18 mouse cellular contexts compared by ENCODE assay signal in the genomic region with DNA sequence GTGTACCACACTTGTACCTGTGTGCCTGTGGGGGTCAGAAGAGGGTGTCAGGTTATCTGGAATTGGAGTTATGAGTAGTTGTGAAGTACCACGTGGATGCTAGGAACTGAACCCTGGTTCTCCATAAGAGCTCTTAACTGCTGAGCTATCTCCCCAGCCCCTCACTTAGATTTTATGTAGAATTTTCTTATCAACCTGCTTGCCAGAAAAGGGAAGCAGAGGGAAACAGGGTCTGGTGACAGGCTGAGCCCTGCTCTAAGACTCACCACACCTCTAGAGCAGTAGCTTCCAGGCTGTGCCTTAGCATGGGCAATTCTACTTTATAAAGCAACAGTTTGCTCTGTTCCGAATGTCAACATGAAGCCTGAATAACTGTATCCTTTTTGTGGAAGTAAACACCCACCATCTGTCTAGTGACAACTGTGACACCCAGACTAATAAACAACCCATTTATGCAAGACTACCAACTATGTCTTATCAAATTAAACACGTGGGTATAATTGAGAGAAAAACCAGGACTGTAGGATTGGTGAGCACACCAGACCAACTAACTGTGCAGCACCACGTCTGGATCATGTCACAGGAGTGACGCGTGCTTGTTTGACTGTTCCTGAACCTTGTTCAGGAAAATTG.
DNase-seq lines count a peak whose midpoint lies in the region; ATAC-seq lines count a peak whose summit lies in the region.
"Had no signal": no experiment of that assay in that cellular context is flagged by ENCODE, and none has a peak within 500 bp of the region (broad histone marks: within the 10 kb centered on the region; RNA-seq: fewer than 3 reads in every experiment).

No protein-coding gene starts in this region.

- no peak overlapping the region for H3K27ac ChIP-seq in forebrain, embryonic 14.5 days (ENCODE audit: low read depth, low read length)
- no peak overlapping the region for H3K27ac ChIP-seq in forebrain, embryonic 10.5 days
- H3K27ac ChIP-seq in hindbrain, embryonic 14.5 days = no peak overlapping the region
- H3K27ac ChIP-seq: embryonic facial prominence, embryonic 15.5 days; limb, embryonic 13.5 days had no signal

- no peaks in the 10 kb centered on the region for H3K27me3 ChIP-seq in forebrain, embryonic 14.5 days (replicated peaks; ENCODE audit: control insufficient read depth, insufficient read depth, low read length)
- H3K27me3 ChIP-seq in forebrain, embryonic 10.5 days (ENCODE audit: poor library complexity, severe bottlenecking) = no peaks in the 10 kb centered on the region
- H3K27me3 ChIP-seq in hindbrain, embryonic 14.5 days (ENCODE audit: control insufficient read depth, insufficient read depth, low read length) = no peaks in the 10 kb centered on the region
- H3K27me3 ChIP-seq: embryonic facial prominence, embryonic 15.5 days; limb, embryonic 13.5 days had no signal

- no peak overlapping the region for H3K9ac ChIP-seq in forebrain, embryonic 14.5 days (ENCODE audit: low read length)
- H3K9ac ChIP-seq in hindbrain, embryonic 14.5 days = no peak overlapping the region
- H3K9ac ChIP-seq: embryonic facial prominence, embryonic 15.5 days; limb, embryonic 13.5 days had no signal

- H3K4me2 ChIP-seq in forebrain, embryonic 14.5 days (ENCODE audit: low read length) = no peak overlapping the region
- H3K4me2 ChIP-seq in hindbrain, embryonic 14.5 days (replicated peaks) = no peak overlapping the region
- H3K4me2 ChIP-seq: embryonic facial prominence, embryonic 15.5 days; limb, embryonic 13.5 days had no signal

- H3K9me3 ChIP-seq in forebrain, embryonic 14.5 days (replicated peaks; ENCODE audit: control insufficient read depth, low read length) = no peaks in the 10 kb centered on the region
- H3K9me3 ChIP-seq in forebrain, embryonic 10.5 days = no peaks in the 10 kb centered on the region
- no peaks in the 10 kb centered on the region for H3K9me3 ChIP-seq in hindbrain, embryonic 14.5 days (ENCODE audit: control insufficient read depth, low read length)
- H3K9me3 ChIP-seq: embryonic facial prominence, embryonic 15.5 days; limb, embryonic 13.5 days had no signal

- no peaks in the 10 kb centered on the region for H3K36me3 ChIP-seq in forebrain, embryonic 14.5 days (ENCODE audit: control insufficient read depth, insufficient read depth, low read length)
- no peaks in the 10 kb centered on the region for H3K36me3 ChIP-seq in forebrain, embryonic 10.5 days (replicated peaks)
- no peaks in the 10 kb centered on the region for H3K36me3 ChIP-seq in hindbrain, embryonic 14.5 days (replicated peaks; ENCODE audit: control insufficient read depth, insufficient read depth)
- H3K36me3 ChIP-seq: embryonic facial prominence, embryonic 15.5 days; limb, embryonic 13.5 days had no signal

- DNase-seq in forebrain, embryonic 14.5 days (ENCODE audit: low spot score) = peak; percentile 30
- DNase-seq in forebrain, embryonic 10.5 days (ENCODE audit: extremely low spot score, low spot score) = no peak
- DNase-seq in MN1 (ENCODE audit: low spot score) (peak; percentile 81), liver (peak; percentile 21)
- no peak for DNase-seq in thymus, postnatal 14 days
- no peak for DNase-seq in hindbrain, embryonic 14.5 days (ENCODE audit: low spot score)
- DNase-seq: adrenal gland, postnatal 10 days; cerebellum, adult 2 months; gastrocnemius, postnatal 14 days; heart, postnatal 36 days; kidney, adult 2 months; kidney, postnatal 36 days; right cerebral cortex, adult 18-20 months had no signal

- peak; percentile 37; the same call in 1 of the 2 replicates for ATAC-seq in forebrain, embryonic 14.5 days
- peak; percentile 15; the same call in 1 of the 2 replicates for ATAC-seq in megakaryocyte progenitor cell, adult 5-6 weeks (replicated peaks; ENCODE audit: poor library complexity)
- ATAC-seq in cerebellum, adult (ENCODE audit: insufficient number of reproducible peaks, low FRiP score, low TSS enrichment) = no peak
- no peak for ATAC-seq in hindbrain, embryonic 14.5 days (ENCODE audit: low FRiP score)
- ATAC-seq: midbrain, embryonic 16.5 days had no signal

- H3K4me1 ChIP-seq in forebrain, embryonic 14.5 days (ENCODE audit: control insufficient read depth, insufficient read depth, low read length) = 0 out of 2 replicates have a peak, but pooled peaks cover 2% of the 10 kb centered on the region
- H3K4me1 ChIP-seq in forebrain, embryonic 10.5 days = peaks cover 9% of the 10 kb centered on the region
- no peaks in the 10 kb centered on the region for H3K4me1 ChIP-seq in hindbrain, embryonic 14.5 days (replicated peaks; ENCODE audit: control insufficient read depth, insufficient read depth, low read length)
- H3K4me1 ChIP-seq: embryonic facial prominence, embryonic 15.5 days had no signal

- WGBS in forebrain, embryonic 14.5 days = 77% methylated on average over 6 of the region's 6 CpGs
- WGBS in forebrain, embryonic 10.5 days = 87% methylated on average over 6 of the region's 6 CpGs
- 85% methylated on average over 6 of the region's 6 CpGs for WGBS in hindbrain, embryonic 14.5 days

- H3K4me3 ChIP-seq in forebrain, embryonic 14.5 days (ENCODE audit: low read depth, low read length) = no peak overlapping the region
- no peak overlapping the region for H3K4me3 ChIP-seq in forebrain, embryonic 10.5 days
- no peak overlapping the region for H3K4me3 ChIP-seq in hindbrain, embryonic 14.5 days (replicated peaks; ENCODE audit: low read length)
- H3K4me3 ChIP-seq: embryonic facial prominence, embryonic 15.5 days; limb, embryonic 13.5 days had no signal

Comparison
In these comparisons a context has a peak if more than half of its experiments do, and no peak if none do; other contexts are left out.
1. DNase-seq: peak in forebrain, embryonic 14.5 days (single experiment), MN1 (single experiment) and liver (single experiment); none in forebrain, embryonic 10.5 days (single experiment), thymus, postnatal 14 days (single experiment) and hindbrain, embryonic 14.5 days (single experiment).
2. ATAC-seq: peak in forebrain, embryonic 14.5 days (single experiment) and megakaryocyte progenitor cell, adult 5-6 weeks (single experiment); none in cerebellum, adult (single experiment) and hindbrain, embryonic 14.5 days (single experiment).